Mouse (Mus musculus) E14TG2a.4 (cell line): ENCODE measurements around the gene Dnmt1.
A peak's percentile ranks its signal among the peaks of the same experiment; 100 is the strongest.

Experiments used
- CTCF ChIP-seq: conservative IDR thresholded peaks from 2 replicates; pipeline ENCODE4 v1.5.1; 2014; ENCODE audit warnings: low read length
- NANOG ChIP-seq: IDR thresholded peaks from 2 replicates; pipeline ENCODE4 v1.6.1; 2014; ENCODE audit warnings: borderline replicate concordance, low read length, mixed read lengths
- POU5F1 ChIP-seq: IDR thresholded peaks from 2 replicates; pipeline ENCODE4 v1.6.1; 2014; ENCODE audit warnings: low read length, borderline replicate concordance

GRCm38 (mm10) chr9:21000811-21001210 is 41.1 kb upstream of the Dnmt1 start:
- TF ChIP-seq CTCF (peak; percentile 30), POU5F1 (no peak), NANOG (no peak)
